Mouse (Mus musculus) stomach, postnatal 0 days (tissue): ENCODE results near the gene Tradd. TPM values are rescaled to one million over a fixed set of nuclear protein-coding genes. Genes with fewer than 3 reads are reported as not detected.

Experiments used
- ATAC-seq: fragments of 200-750 bp; cut with Nextera tagmentation; 2 replicates; pipeline ENCODE4 v1.8.0; 2017; ENCODE audit not compliant: low FRiP score, low TSS enrichment
- DNase-seq: peaks from one replicate; pipeline ENCODE4 v3.0.0-alpha.2; 2016; ENCODE audit warnings: low spot score
- H3K27ac ChIP-seq: fragments of 300-500 bp; sonication (generic); replicated peaks from 2 replicates; pipeline ENCODE4 v1.5.1; 2014; ENCODE audit warnings: mild to moderate bottlenecking, control low read depth
- H3K27me3 ChIP-seq: fragments of 300-500 bp; sonication (generic); 2 replicates; pipeline ENCODE4 v1.6.1; 2014; ENCODE audit warnings: low read length; ENCODE audit not compliant: control insufficient read depth, insufficient read depth
- H3K36me3 ChIP-seq: fragments of 300-500 bp; sonication (generic); 2 replicates; pipeline ENCODE4 v1.6.1; 2014; ENCODE audit warnings: low read length, mixed read lengths; ENCODE audit not compliant: control insufficient read depth, insufficient read depth
- H3K4me1 ChIP-seq: fragments of 300-500 bp; sonication (generic); replicated peaks from 2 replicates; pipeline ENCODE4 v1.6.1; 2014; ENCODE audit warnings: antibody characterized with exemption; ENCODE audit not compliant: control insufficient read depth, insufficient read depth
- H3K4me2 ChIP-seq: fragments of 300-500 bp; sonication (generic); replicated peaks from 2 replicates; pipeline ENCODE4 v1.6.1; 2014; ENCODE audit warnings: low read depth, mild to moderate bottlenecking, control low read depth, moderate library complexity
- H3K4me3 ChIP-seq: fragments of 300-500 bp; sonication (generic); 2 replicates; pipeline ENCODE4 v1.5.1; 2014; ENCODE audit warnings: low read depth, low read length, control low read depth
- H3K9ac ChIP-seq: fragments of 300-500 bp; sonication (generic); 2 replicates; pipeline ENCODE4 v1.6.1; 2014; ENCODE audit warnings: mild to moderate bottlenecking, low read length, control low read depth, mixed read lengths
- H3K9me3 ChIP-seq: fragments of 300-500 bp; sonication (generic); 2 replicates; pipeline ENCODE4 v1.6.1; 2016; ENCODE audit warnings: low read length; ENCODE audit not compliant: control insufficient read depth
- CTCF ChIP-seq: IDR thresholded peaks from 2 replicates; pipeline ENCODE4 v1.5.1; 2016; ENCODE audit warnings: antibody characterized with exemption, low read depth, mild to moderate bottlenecking, moderate library complexity
- EP300 ChIP-seq: optimal IDR thresholded peaks from 2 replicates; pipeline ENCODE3; 2016; ENCODE audit warnings: antibody characterized with exemption
- whole genome bisulfite sequencing: fragments of 180-500 bp; shearing (Covaris S2); extraction: QIAGEN DNeasy Blood & Tissue Kit; methylation state at CpG from one replicate; pipeline ENCODE4 v1.1.7; 2014; 5-methylcytosine and 5-hydroxymethylcytosine counted together
- polyA plus RNA-seq: library from polyadenylated mRNA; unstranded; fragments of >200 nt; fragmentation: Nextera tagmentation; extraction: Ambion mirVana; gene quantifications from 2 replicates; pipeline ENCODE4 v1.2.1, GENCODE M21; 2015

The Tradd gene
- polyA plus RNA-seq, 1 experiment from 2014 or later = 28.6 TPM

DNA sequence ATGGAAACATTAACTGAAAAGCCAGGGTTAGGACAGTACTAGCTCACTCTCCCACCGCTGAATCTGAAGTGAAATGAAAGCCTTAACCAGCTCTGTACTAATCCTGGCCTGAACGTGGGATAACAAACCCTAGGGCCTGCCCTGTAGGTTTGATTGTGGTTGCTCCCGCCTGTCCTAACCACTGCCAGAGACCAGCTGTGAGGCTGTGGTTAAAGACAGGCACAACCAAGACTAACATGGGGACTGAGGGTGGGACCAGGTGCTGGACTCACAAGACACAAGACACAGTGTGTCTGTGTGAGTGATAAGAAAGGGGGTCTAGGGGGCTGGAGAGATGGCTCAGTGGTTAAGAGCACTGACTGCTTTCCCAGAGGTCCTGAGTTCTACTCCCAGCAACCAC lies 16.2 kb upstream of the Tradd start:
- no peak overlapping the region for H3K27ac ChIP-seq
- DNase-seq (no peak), ATAC-seq (no peak)
- WGBS = 68% methylated on average over 3 of the region's 3 CpGs
- H3K36me3 ChIP-seq = no peaks in the 10 kb centered on the region
- H3K9me3 ChIP-seq = no peaks in the 10 kb centered on the region
- no peaks in the 10 kb centered on the region for H3K27me3 ChIP-seq
- TF ChIP-seq CTCF (no peak), EP300 (no peak)
- no peak overlapping the region for H3K9ac ChIP-seq
- no peak overlapping the region for H3K4me2 ChIP-seq
- no peak overlapping the region for H3K4me3 ChIP-seq
- no peaks in the 10 kb centered on the region; the same call in 1 of the 2 replicates for H3K4me1 ChIP-seq

DNA sequence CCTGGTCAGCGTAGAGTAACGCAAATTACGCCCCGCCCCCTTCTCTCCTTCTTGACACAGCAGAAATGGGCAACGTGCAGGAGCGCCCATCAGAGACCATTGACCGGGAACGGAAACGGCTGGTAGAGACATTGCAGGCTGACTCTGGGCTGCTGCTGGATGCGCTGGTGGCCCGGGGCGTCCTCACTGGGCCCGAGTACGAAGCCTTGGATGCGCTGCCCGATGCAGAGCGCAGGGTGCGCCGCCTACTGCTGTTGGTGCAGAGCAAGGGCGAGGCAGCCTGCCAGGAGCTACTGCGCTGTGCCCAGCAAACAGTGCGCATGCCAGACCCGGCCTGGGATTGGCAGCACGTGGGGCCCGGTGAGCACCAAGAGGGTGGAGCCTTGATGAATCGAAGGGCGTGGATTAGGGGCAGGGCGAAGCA lies 14.5 kb upstream of the Tradd start:
- TF ChIP-seq EP300 (no peak), CTCF (peak; percentile 66)
- Histone ChIP-seq H3K4me3 (peak overlapping the region; percentile 12; the same call in 1 of the 2 replicates), H3K9me3 (no peaks in the 10 kb centered on the region), H3K4me1 (no peaks in the 10 kb centered on the region; the same call in 1 of the 2 replicates), H3K4me2 (peak overlapping the region; percentile 48), H3K27me3 (no peaks in the 10 kb centered on the region), H3K9ac (no peak overlapping the region), H3K36me3 (no peaks in the 10 kb centered on the region), H3K27ac (no peak overlapping the region)
- 3% methylated on average over 27 of the region's 28 CpGs for WGBS
- ATAC-seq = peak; percentile 89
- peak; percentile 93 for DNase-seq

DNA sequence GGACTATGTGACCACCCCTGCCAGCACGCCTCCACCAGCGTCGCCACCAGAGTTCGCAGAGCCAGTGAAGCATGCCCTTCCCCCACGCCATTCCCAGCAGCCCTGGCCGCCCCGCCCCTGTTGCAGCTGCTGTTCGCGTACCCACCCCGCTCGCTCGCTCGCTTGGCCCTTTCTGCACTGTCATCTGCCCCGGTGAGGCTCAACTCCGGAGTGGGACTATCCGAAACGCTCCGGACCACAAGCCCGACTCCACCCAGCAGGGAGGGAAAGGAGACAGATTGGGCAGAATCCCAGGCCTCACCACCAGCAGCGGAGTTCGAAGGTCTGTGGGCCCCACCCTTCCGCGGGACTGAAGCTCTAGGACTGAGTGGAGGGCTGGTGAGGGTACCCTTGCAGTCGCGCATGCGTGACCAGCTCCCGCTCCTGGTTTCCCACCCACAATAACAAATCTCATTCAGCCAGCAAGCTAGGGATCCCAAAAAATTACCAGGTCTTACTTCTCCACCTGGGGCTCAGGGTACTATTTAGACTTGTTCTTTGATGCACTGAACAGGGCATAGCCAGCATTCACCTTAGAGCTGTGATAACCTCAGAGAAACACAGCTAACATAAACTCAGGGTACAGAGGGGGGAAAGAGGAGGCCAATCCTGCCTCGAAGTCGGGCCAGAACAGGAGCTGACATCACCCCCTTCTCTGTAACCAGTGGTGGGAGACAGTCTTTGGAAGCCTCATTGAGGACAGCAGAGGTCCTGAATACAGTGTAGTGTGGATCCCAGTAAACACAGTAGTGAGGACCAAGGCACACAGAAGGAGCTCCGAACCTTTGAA lies 12.1 kb upstream of the Tradd start:
- 0 out of 2 replicates have a peak, but pooled peaks have one; percentile 28 for ATAC-seq

DNA sequence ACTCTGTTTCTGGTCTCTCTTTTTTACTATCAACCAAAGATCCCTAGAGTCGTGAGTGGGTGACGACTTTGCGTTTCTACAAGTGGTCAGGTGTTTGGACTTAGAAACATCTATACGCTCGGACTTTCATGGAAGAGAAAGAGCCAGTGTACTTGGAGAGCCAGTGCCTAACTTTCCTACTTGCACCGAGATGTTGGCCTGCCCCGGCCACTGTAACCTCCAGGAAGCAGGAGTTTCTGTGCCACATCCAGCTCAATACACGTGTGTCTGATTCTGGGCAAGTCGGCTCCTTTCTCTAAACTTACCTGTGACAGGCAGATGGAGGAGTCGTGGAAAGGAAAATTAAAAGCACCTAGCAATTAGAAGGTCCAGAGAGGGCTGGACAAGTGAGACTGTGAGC lies 11.4 kb upstream of the Tradd start, which contains the start of gene Nol3:
Gene Nol3 (plus strand): TSS at position 301 of the 400 bp plus-strand sequence.
- H3K9ac ChIP-seq = peak within 1 kb of the TSS; percentile 41
- H3K9me3 ChIP-seq = no peaks in the 10 kb centered on the region
- peak within 1 kb of the TSS; percentile 67 for H3K4me2 ChIP-seq
- peak within 1 kb of the TSS; percentile 40 for H3K4me3 ChIP-seq
- TF ChIP-seq EP300 = no peak
- no peak for TF ChIP-seq CTCF
- no peak within 1 kb of the TSS for H3K27ac ChIP-seq
- ATAC-seq = no peak
- H3K36me3 ChIP-seq = no peaks in the 10 kb centered on the region
- peaks cover 2% of the 10 kb centered on the region; the same call in 1 of the 2 replicates for H3K27me3 ChIP-seq
- no peak for DNase-seq
- 7% methylated on average over 10 of the region's 10 CpGs for WGBS
- H3K4me1 ChIP-seq = no peaks in the 10 kb centered on the region; the same call in 1 of the 2 replicates

More for the DNA sequence above, 12.1 kb upstream of the Tradd start:
- Histone ChIP-seq H3K4me1 (no peaks in the 10 kb centered on the region; the same call in 1 of the 2 replicates), H3K4me2 (peak overlapping the region; percentile 67), H3K9me3 (no peaks in the 10 kb centered on the region), H3K4me3 (peak overlapping the region; percentile 40), H3K9ac (peak overlapping the region; percentile 41), H3K27me3 (0 out of 2 replicates have a peak, but pooled peaks cover 2% of the 10 kb centered on the region), H3K36me3 (no peaks in the 10 kb centered on the region), H3K27ac (no peak overlapping the region)
- no peak for TF ChIP-seq EP300
- no peak for TF ChIP-seq CTCF
- peak; percentile 70 for DNase-seq
- 5% methylated on average over 30 of the region's 30 CpGs for WGBS

DNA sequence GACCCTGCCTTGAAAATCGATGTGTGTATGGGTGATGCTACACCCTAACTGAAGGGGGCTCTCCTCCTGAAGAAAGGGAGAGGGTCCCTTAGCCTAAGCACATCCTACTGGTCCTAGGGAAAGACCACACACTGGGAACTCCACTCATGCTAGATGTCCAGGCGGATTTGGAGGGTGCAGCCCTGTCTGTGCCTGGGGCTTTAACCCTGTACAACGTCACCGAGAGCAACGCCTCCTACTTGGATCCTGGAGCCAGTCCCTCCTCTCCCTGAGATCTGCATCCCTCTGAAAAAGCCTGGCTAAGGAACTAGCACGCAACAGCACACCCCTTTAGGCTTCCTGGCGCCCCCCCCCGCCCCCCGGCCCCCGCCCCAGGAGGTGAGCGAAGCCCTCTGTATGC lies 11.0 kb upstream of the Tradd start:
- no peak for ATAC-seq
- H3K27me3 ChIP-seq = peaks cover 2% of the 10 kb centered on the region; the same call in 1 of the 2 replicates
- H3K27ac ChIP-seq = no peak overlapping the region
- H3K4me3 ChIP-seq = peak overlapping the region; percentile 40; the same call in 1 of the 2 replicates
- H3K4me2 ChIP-seq = peak overlapping the region; percentile 67; the same call in 1 of the 2 replicates
- TF ChIP-seq EP300 = no peak
- DNase-seq = no peak
- WGBS = 16% methylated on average over 11 of the region's 11 CpGs
- no peaks in the 10 kb centered on the region for H3K36me3 ChIP-seq
- H3K9me3 ChIP-seq = no peaks in the 10 kb centered on the region
- no peaks in the 10 kb centered on the region; the same call in 1 of the 2 replicates for H3K4me1 ChIP-seq
- H3K9ac ChIP-seq = no peak overlapping the region

DNA sequence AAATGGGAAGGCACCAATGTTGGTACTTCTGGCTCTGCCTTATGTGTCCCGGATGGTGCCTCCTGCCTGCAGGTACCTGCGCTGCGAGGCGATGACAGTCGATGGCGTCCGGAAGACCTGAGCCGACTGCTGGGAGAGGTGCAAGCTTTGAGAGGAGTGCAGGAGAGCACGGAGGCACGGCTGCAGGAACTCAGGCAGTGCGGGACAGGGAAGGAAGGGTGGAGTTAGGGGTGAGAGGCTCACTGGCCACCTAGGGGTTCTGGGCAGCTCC lies 6.4 kb upstream of the Tradd start:
- Histone ChIP-seq H3K27me3 (peaks cover 4% of the 10 kb centered on the region; the same call in 1 of the 2 replicates), H3K4me2 (no peak overlapping the region), H3K4me3 (no peak overlapping the region), H3K27ac (no peak overlapping the region), H3K9me3 (no peaks in the 10 kb centered on the region), H3K4me1 (peaks cover 5% of the 10 kb centered on the region; the same call in 1 of the 2 replicates), H3K9ac (no peak overlapping the region), H3K36me3 (no peaks in the 10 kb centered on the region; the same call in 1 of the 2 replicates)
- no peak for DNase-seq
- TF ChIP-seq CTCF (no peak), EP300 (no peak)
- 12% methylated on average over 11 of the region's 11 CpGs for WGBS
- no peak for ATAC-seq
